Mouse (Mus musculus): Measurements from ENCODE around the gene 2900026A02Rik.

2900026A02Rik gene

GRCm38 (mm10) chr5:113221147-113221865 is at the start of gene 2900026A02Rik:
Gene 2900026A02Rik (minus strand): TSS chr5:113221236.
- DNase-seq: peak; percentile 61

GRCm38 (mm10) chr5:113270043-113270442 is 49.0 kb upstream of the 2900026A02Rik start:
- DNase-seq: no peak

GRCm38 (mm10) chr5:113268246-113268645 is 47.2 kb upstream of the 2900026A02Rik start:
- no peak for DNase-seq

DNA sequence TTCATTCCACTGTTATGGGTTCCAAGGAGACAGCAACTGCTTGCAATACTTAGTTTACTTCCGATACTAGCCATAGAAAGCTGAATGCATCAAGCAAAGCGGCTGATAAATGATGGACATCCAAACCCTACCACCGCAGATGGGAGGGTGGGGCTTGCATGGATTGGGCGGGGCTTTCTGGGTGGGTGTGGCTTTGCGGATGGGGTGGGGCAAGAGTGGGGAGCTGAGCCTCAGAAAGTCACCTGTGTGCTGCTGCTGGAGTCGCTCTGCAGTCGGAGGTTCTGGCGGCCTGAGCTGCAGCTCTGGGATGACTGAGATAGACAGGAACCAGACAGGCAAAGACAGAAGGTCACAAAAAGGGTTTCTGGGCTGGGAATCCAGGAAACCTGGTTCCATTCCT is 44.6 kb upstream of the 2900026A02Rik start:
- DNase-seq: no peak

DNA sequence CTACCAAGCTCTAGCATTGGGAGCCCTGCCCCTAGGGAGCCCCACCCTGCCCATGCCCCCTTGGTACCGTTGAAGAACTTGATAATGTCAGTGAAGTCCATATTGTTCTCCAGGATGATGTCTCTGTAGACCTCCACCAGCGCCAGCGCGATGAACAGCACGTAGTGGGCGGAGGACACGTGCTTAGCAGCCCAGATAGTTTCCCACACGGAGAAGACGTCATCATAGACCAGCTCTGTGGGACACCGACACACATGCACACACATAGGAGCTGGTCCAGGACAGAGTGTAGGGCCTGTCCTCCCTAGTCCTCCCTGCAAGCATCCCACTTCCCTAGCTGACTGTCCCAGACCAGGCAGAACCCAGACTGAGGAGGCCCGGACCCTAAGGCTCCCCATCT is 29.8 kb upstream of the 2900026A02Rik start:
- DNase-seq: no peak

DNA sequence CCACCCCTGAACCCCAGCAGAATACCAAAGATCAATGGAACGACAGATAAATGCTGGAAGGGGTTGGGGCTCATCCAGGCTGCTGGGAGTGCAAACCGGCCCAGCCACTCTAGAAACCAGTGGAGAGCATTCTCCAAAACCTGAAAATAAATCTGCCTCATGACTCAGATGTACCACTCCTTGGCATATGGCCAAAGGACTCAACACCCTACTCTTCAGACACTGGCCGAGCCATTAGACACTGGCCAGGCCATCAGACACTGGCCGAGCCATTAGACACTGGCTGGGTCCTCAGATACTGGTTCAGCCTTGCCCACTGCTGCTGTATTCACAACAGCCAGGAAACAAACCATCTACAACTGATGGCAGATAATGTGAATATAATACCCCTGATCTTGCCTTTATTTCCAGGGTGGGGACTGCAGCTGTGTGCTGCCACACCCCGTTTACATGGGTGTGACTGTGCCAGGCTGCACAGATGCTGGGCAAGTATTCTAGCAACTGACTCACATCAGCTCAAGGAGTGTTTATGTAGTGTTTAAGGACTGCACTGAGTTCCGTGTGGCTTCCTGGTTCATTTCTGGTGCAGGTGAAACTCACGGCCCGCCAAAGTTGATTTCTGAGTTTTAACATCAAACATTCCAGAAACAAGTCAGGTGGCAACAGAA is 28.4 kb upstream of the 2900026A02Rik start:
- DNase-seq: no peak

GRCm38 (mm10) chr5:113230196-113230595 is 9.2 kb upstream of the 2900026A02Rik start:
- no peak for DNase-seq

- peak; percentile 56 for DNase-seq
These were observed 5.6 kb upstream of the 2900026A02Rik start, which contains the start of gene Tmem211 for GRCm38 (mm10) chr5:113226632-113227102. Gene Tmem211 (plus strand): TSS chr5:113226909.

- no peak for DNase-seq
These were observed 4.8 kb upstream of the 2900026A02Rik start for GRCm38 (mm10) chr5:113225686-113226435.

GRCm38 (mm10) chr5:113225271-113225670 is 4.2 kb upstream of the 2900026A02Rik start:
- DNase-seq: no peak

GRCm38 (mm10) chr5:113223888-113224287 is 2.9 kb upstream of the 2900026A02Rik start:
- DNase-seq: no peak

- DNase-seq: peak; percentile 10
These were observed 471 bp downstream of the 2900026A02Rik start for GRCm38 (mm10) chr5:113220383-113221146.

- DNase-seq: no peak
These were observed 1.2 kb downstream of the 2900026A02Rik start for GRCm38 (mm10) chr5:113219876-113220275.

DNA sequence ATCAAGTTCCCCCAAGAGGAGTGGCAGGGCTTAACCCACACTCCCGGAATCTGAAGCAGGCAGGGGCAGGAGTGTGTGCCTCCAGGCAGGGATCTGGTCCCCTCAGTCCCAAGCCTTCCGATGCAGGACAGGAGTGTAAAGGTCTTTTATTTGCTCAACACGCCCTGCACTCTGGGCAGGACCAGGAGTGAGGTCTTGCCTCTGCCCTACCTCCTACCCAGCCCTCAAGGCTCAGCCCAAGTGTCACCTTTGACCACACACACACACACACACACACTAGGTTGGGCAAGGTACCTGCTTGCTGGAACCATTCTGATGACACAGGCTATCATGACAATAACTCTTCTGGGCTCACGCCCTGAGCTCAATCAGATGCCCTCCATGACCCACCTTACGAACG is 1.6 kb downstream of the 2900026A02Rik start:
- DNase-seq: no peak

DNA sequence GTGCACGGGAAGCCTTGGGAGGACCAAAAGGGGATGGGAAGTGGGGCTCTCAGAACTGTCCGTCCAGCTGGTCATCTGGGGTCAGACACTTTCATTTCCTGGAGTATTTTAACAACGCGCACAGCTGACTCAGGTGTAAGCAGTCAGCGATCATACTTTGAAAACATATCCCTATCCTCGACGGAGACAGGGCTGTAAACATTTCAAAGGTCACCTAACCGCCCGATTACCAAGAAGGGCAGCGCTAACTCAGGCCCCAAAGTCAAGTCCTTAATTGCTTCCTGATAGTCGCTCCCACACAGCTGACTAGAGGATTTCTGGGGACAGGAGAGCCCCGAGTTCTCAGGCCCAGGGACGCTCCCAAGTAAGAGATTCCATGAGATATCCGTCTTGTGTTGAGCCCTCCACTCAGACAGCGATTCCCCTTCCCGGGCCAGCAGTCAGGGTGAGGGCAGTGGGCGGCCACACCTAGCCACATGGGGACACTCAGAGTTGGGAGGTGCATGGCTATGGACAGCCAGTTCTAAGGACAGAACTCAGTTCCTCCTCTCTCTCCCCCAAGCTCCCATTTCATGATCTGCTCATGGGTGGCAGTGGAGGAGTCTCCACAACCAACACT is 2.3 kb downstream of the 2900026A02Rik start:
- DNase-seq: no peak

DNA sequence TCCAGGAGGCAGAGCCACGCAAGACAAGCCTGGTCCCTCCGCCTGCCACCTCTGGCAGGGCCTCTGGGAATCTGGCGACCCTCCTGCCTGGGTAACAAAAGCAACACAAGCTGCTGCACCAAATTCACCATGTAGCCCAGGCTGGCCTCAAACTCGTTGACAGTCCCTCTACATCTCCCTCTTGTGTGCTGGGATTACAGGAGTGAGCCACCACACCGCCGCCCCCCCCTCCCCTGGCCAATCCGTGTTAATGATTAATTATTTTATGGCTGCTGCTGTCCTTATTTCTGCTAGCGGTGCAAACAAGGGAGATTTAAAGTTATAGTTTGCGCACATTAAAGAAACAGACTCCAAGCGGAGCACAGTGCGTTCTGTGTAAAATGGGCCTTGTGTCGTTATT is 4.0 kb downstream of the 2900026A02Rik start:
- DNase-seq: no peak

- no peak for DNase-seq
These were observed 4.6 kb downstream of the 2900026A02Rik start for GRCm38 (mm10) chr5:113216328-113216960.

DNA sequence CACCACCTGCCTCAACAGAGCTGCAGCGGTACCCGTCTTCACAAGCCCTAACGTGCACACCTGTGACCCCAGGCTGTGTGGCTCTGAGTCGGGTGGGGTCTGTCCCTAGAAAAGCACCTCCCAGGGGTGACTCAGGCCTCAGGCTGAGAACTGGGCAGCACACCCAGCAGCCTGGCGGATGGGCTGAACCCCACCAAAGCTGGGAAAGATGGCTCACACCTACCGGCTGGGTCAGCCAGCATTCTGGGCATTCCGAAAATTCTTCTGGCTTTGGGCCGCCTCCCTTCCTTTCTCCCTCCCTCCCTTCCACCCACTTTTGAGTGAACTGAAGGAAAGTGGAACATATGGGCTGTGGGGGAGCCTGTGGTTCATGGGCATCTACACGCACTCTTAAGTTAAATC is 5.4 kb downstream of the 2900026A02Rik start:
- DNase-seq: no peak

DNA sequence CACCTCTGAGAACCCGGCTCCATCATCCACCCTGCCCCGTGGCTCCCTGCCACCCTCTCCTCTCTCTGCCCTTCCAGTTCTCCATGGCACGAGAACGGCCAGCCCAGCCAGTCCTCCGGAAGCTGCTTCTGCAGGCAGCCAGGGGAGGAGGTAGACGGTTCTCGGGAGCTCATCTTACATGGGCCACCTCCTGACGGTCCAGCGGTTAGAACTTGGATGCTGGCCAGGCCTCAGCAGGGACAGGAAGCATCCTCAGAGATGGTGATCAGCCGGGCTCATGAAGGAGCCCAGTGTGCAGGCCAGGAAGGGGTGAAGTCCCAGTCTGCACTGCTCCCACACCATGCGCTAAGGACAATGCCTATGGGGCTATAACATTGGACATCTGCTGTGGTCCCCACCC is 6.6 kb downstream of the 2900026A02Rik start:
- no peak for DNase-seq

- no peak for DNase-seq
These were observed 7.0 kb downstream of the 2900026A02Rik start for GRCm38 (mm10) chr5:113214041-113214440.

GRCm38 (mm10) chr5:113212156-113212835 is 8.7 kb downstream of the 2900026A02Rik start:
- no peak for DNase-seq
